Mouse (Mus musculus): ENCODE data around the gene Stra6l.

The Stra6l gene

GRCm38 (mm10) chr4:45917091-45917490, 68.6 kb downstream of the Stra6l start:
- in situ Hi-C loops (cut with MboI): no loop called here

- in situ Hi-C loops (cut with MboI): no loop called here
These were observed 73.4 kb downstream of the Stra6l start for GRCm38 (mm10) chr4:45921663-45922435.

- in situ Hi-C loops (cut with MboI): no loop called here
These were observed 75.5 kb downstream of the Stra6l start for GRCm38 (mm10) chr4:45924011-45924410.

- in situ Hi-C loops (cut with MboI): no loop called here
These were observed 80.1 kb downstream of the Stra6l start for GRCm38 (mm10) chr4:45928561-45928960.
